Mouse (Mus musculus) ES-E14 (cell line): ENCODE measurements at regions not wholly inside any gene's neighbourhood (a gene's known extent, or its start where the extent isn't known, plus 50 kb on each side); places are given as distances from the start of the nearest gene placed in this dataset.

Source experiments
- DNase-seq: peaks from one replicate; pipeline ENCODE4 v3.0.0-alpha.2; 2013; ENCODE audit warnings: low read depth, low spot score
- H3K27ac ChIP-seq: 2 replicates; pipeline ENCODE4 v1.5.1; 2012; ENCODE audit warnings: low read depth, mild to moderate bottlenecking, low read length, moderate library complexity, mixed read lengths; ENCODE audit not compliant: poor library complexity, insufficient read depth, severe bottlenecking
- H3K36me3 ChIP-seq: 2 replicates; pipeline ENCODE4 v1.6.1; 2012; ENCODE audit warnings: mild to moderate bottlenecking, low read length, moderate library complexity, mixed read lengths; ENCODE audit not compliant: control insufficient read depth, poor library complexity, insufficient read depth, severe bottlenecking
- H3K4me1 ChIP-seq, 2 experiments: fragments of 150-350 bp in 1 of 2; sonication (generic) in 1 of 2; 2 replicates each; pipeline ENCODE4 v1.6.1; 2012; ENCODE audit warnings: low read length in 2 of 2, mild to moderate bottlenecking in 1 of 2, mixed read lengths in 1 of 2; ENCODE audit not compliant: control insufficient read depth in 2 of 2, insufficient read depth in 2 of 2, poor library complexity in 1 of 2
- H3K4me3 ChIP-seq, 2 experiments: fragments of 150-350 bp in 1 of 2; sonication (generic) in 1 of 2; 2 replicates each; pipeline ENCODE4 v1.5.1; 2012; ENCODE audit warnings: low read length in 2 of 2, low read depth in 1 of 2, mild to moderate bottlenecking in 1 of 2, mixed read lengths in 1 of 2; ENCODE audit not compliant: insufficient read depth in 1 of 2, poor library complexity in 1 of 2, severe bottlenecking in 1 of 2
- H3K9ac ChIP-seq: 2 replicates; pipeline ENCODE4 v1.6.1; 2012; ENCODE audit warnings: low read depth, mild to moderate bottlenecking, low read length, mixed read lengths; ENCODE audit not compliant: poor library complexity, insufficient read depth, severe bottlenecking
- H3K9me3 ChIP-seq: fragments of 150-350 bp; sonication (generic); 2 replicates; pipeline ENCODE4 v1.6.1; 2012; ENCODE audit warnings: low read depth, mild to moderate bottlenecking, low read length; ENCODE audit not compliant: control insufficient read depth, insufficient read depth
- CHD2 ChIP-seq: IDR thresholded peaks from 2 replicates; pipeline ENCODE4 v1.6.1; 2014; ENCODE audit warnings: mild to moderate bottlenecking, low read depth, low read length, inconsistent platforms
- HCFC1 ChIP-seq: IDR thresholded peaks from 2 replicates; pipeline ENCODE4 v1.6.1; 2012; ENCODE audit warnings: low read length, inconsistent platforms, borderline replicate concordance; ENCODE audit not compliant: insufficient read depth
- MAFK ChIP-seq: IDR thresholded peaks from 2 replicates; pipeline ENCODE4 v1.6.1; 2014; ENCODE audit warnings: mild to moderate bottlenecking, low read depth, low read length, inconsistent platforms; ENCODE audit not compliant: insufficient read depth
- ZC3H11A ChIP-seq: IDR thresholded peaks from 2 replicates; pipeline ENCODE4 v1.6.1; 2012; ENCODE audit warnings: low read depth, mild to moderate bottlenecking, inconsistent platforms, low read length, borderline replicate concordance
- ZNF384 ChIP-seq: IDR thresholded peaks from 2 replicates; pipeline ENCODE4 v1.6.1; 2012; ENCODE audit warnings: low read depth, low read length, inconsistent platforms
- in situ Hi-C, 2 experiments: fragments of 600-800 bp; cut with MboI; formaldehyde crosslinking; loops; one replicate each; pipeline ENCODE4 v1.15.1; 2025; ENCODE audit warnings: low sequenced_read_pairs in 2 of 2, inconsistent platforms in 1 of 2; ENCODE audit not compliant: unreplicated experiment in 2 of 2

DNA sequence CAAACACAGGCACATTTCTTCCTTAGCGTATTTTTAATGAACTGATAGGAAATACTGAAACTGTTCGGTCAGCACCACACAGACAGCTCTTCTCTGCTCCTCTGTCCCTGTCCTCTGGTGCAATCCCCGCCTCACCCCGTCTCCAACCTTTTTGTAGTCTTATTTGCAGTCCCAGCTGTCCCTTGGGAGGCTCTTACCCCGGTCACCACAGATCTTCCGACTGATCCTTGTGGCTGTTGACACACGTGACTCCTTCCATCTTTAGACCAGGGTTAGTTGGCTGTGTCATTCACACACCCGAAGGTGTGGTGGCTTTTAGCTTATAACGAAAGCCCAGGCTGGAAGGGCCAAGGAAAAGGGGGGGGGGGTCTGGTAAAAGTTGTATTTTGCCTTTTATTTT is 56.4 kb downstream of the Cyp26a1 start:
- in situ Hi-C loops: no loop called here
- TF ChIP-seq ZNF384 (no peak), ZC3H11A (no peak), CHD2 (no peak), HCFC1 (no peak), MAFK (no peak)
- Histone ChIP-seq H3K36me3 (no peaks in the 10 kb centered on the region), H3K27ac (no peak overlapping the region; the same call in 1 of the 2 replicates), H3K9ac (no peak overlapping the region), H3K4me3 (no peak overlapping the region), H3K9me3 (no peaks in the 10 kb centered on the region), H3K4me1 (no peaks in the 10 kb centered on the region)
- no peak for DNase-seq

DNA sequence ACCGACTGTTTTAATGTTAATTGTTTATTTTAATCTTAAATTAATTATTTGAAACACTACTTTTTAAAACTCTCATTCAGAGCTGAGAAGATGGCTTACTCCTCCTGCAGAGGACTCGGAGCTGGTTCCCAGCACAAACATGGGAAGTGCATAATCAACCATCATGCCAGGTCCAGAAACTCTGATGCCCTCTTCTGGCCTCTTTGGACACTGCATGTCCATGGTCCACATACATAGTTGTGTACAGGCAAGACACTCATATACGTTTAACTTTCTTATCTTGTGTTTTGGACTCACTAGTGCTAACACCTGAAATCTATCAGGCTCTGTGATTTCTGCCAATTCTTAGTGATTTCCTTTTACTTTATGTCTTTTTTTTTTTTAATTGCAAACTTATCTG is 57.8 kb downstream of the Cyp26a1 start:
- H3K27ac ChIP-seq: no peak overlapping the region

DNA sequence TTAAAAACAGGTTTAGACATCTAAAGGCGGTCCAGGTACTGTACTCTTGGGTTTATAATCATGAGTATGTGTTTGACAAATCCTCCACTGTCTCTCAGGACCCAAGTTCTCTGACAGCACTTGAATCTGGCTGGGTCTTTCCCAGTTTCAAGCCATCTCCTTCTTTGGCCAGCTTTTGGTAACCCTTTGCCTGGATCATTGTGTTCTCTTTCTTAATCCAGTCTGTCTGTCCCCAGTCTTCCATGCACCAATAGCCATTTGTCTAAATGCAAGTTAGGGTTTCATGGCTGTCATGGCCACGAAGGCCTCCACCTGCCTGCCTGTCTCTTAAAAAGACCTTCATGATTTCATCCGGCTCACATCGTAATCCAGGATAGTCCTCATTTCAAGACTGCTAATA is 71.8 kb downstream of the Cyp26a1 start:
- H3K36me3 ChIP-seq: no peaks in the 10 kb centered on the region
- H3K4me3 ChIP-seq: no peak overlapping the region
- H3K4me1 ChIP-seq: no peaks in the 10 kb centered on the region
- no peak for TF ChIP-seq ZC3H11A
- no peak for TF ChIP-seq ZNF384
- no peak for TF ChIP-seq CHD2
- no peak for TF ChIP-seq MAFK
- no peak for TF ChIP-seq HCFC1
- in situ Hi-C loops: no loop called here
- no peak overlapping the region for H3K9ac ChIP-seq
- no peak overlapping the region for H3K27ac ChIP-seq
- DNase-seq: no peak
- H3K9me3 ChIP-seq: no peaks in the 10 kb centered on the region

More for the DNA sequence above, 57.8 kb downstream of the Cyp26a1 start:
- in situ Hi-C loops: no loop called here
- Histone ChIP-seq H3K9me3 (no peaks in the 10 kb centered on the region), H3K4me1 (no peaks in the 10 kb centered on the region), H3K9ac (no peak overlapping the region), H3K36me3 (no peaks in the 10 kb centered on the region), H3K4me3 (no peak overlapping the region)
- no peak for TF ChIP-seq ZNF384
- peak; percentile 54 for TF ChIP-seq ZC3H11A
- peak; percentile 27 for DNase-seq

- TF ChIP-seq ZNF384 (no peak), HCFC1 (no peak)
- DNase-seq: no peak
- no peak overlapping the region for H3K4me3 ChIP-seq
- H3K9ac ChIP-seq: no peak overlapping the region
- in situ Hi-C loops: no loop called here
- H3K9me3 ChIP-seq: no peaks in the 10 kb centered on the region
- H3K4me1 ChIP-seq: no peaks in the 10 kb centered on the region
- H3K27ac ChIP-seq: no peak overlapping the region
- no peaks in the 10 kb centered on the region for H3K36me3 ChIP-seq
Observed at GRCm38 (mm10) chr19:37771956-37772355, 74.4 kb downstream of the Cyp26a1 start.

GRCm38 (mm10) chr19:37774551-37774950 is 77.0 kb downstream of the Cyp26a1 start:
- Histone ChIP-seq H3K27ac (no peak overlapping the region), H3K36me3 (no peaks in the 10 kb centered on the region), H3K4me3 (no peak overlapping the region), H3K9me3 (no peaks in the 10 kb centered on the region), H3K9ac (no peak overlapping the region), H3K4me1 (no peaks in the 10 kb centered on the region)
- no peak for DNase-seq
- in situ Hi-C loops: no loop called here
- TF ChIP-seq ZC3H11A: no peak
